In the genomic region with DNA sequence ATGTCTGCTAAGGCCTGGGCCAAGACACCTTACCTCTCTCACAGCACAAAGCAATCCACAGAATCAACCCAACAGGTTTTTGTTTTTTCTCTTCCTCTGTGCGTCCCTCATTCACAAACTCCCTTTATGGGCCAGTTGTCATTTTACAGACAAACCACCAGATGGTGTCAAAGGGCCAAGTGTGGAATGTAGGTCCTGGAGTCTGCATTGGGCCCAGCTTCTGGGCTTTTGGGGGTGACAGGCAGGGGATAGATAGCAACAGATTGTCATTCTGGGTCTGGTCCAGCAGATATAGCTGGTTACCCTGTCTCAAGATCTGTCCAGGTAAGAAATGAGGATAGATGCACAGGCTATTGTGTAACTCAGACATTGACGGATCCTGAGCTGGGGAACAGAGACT, we compare ENCODE assay signal across 8 mouse cellular contexts. TPM values are rescaled to one million over a fixed set of nuclear protein-coding genes. Genes with fewer than 3 reads are reported as not detected.
DNase-seq lines count a peak whose midpoint lies in the region; ATAC-seq lines count a peak whose summit lies in the region.

No protein-coding gene starts in this region.

- H3K4me1 ChIP-seq in neural tube, embryonic 11.5 days (ENCODE audit: control insufficient read depth, insufficient read depth, low read length) = no peaks in the 10 kb centered on the region
- peaks cover 3% of the 10 kb centered on the region; the same call in 1 of the 2 replicates for H3K4me1 ChIP-seq in hindbrain, embryonic 16.5 days (ENCODE audit: control insufficient read depth, insufficient read depth, low read depth, low read length)

- WGBS in neural tube, embryonic 11.5 days = 46% methylated on average over 2 of the region's 2 CpGs
- 25% methylated on average over 2 of the region's 2 CpGs for WGBS in hindbrain, embryonic 16.5 days

- no peak overlapping the region for H3K4me2 ChIP-seq in neural tube, embryonic 11.5 days (ENCODE audit: low read depth)
- H3K4me2 ChIP-seq in hindbrain, embryonic 16.5 days (ENCODE audit: low read length) = no peak overlapping the region

- no peaks in the 10 kb centered on the region for H3K36me3 ChIP-seq in neural tube, embryonic 11.5 days (ENCODE audit: control insufficient read depth, insufficient read depth, low read length)
- no peaks in the 10 kb centered on the region for H3K36me3 ChIP-seq in hindbrain, embryonic 16.5 days (ENCODE audit: control insufficient read depth, insufficient read depth, low read length)

- H3K27me3 ChIP-seq in neural tube, embryonic 11.5 days (ENCODE audit: control insufficient read depth, insufficient read depth, low read length) = no peaks in the 10 kb centered on the region
- H3K27me3 ChIP-seq in hindbrain, embryonic 16.5 days (replicated peaks; ENCODE audit: control insufficient read depth, insufficient read depth, low read length) = peaks cover 2% of the 10 kb centered on the region

- no peak overlapping the region for H3K27ac ChIP-seq in neural tube, embryonic 11.5 days (ENCODE audit: low read depth, low read length)
- no peak overlapping the region for H3K27ac ChIP-seq in hindbrain, embryonic 16.5 days (ENCODE audit: low read depth, low read length)

- H3K4me3 ChIP-seq in neural tube, embryonic 11.5 days (ENCODE audit: low read depth, low read length) = no peak overlapping the region
- no peak overlapping the region for H3K4me3 ChIP-seq in hindbrain, embryonic 16.5 days (ENCODE audit: low read length)

- ATAC-seq in frontal cortex, adult (ENCODE audit: low TSS enrichment) = peak; percentile 78; the same call in 1 of the 2 replicates
- no peak for ATAC-seq in neural tube, embryonic 11.5 days (ENCODE audit: insufficient read depth, low FRiP score, low TSS enrichment)
- ATAC-seq in hindbrain, embryonic 16.5 days = peak; percentile 44

- H3K9me3 ChIP-seq in neural tube, embryonic 11.5 days (ENCODE audit: control insufficient read depth, low read length) = no peaks in the 10 kb centered on the region
- H3K9me3 ChIP-seq in hindbrain, embryonic 16.5 days (ENCODE audit: control insufficient read depth, low read length) = no peaks in the 10 kb centered on the region

- DNase-seq in frontal cortex, postnatal 10 days (ENCODE audit: low spot score in 2 of 2) = no peak
- DNase-seq in neural tube, embryonic 11.5 days (ENCODE audit: low spot score) = peak; percentile 54
- no peak for DNase-seq in neural tube, embryonic 10.5 days (ENCODE audit: extremely low spot score, low spot score)
- DNase-seq in cerebellum, adult 9-11 months = peak; percentile 61
- DNase-seq in retina, postnatal 1 day = peak; percentile 76
- DNase-seq in ovary, postnatal 14 days (ENCODE audit: low spot score) = no peak

- H3K9ac ChIP-seq in neural tube, embryonic 11.5 days (ENCODE audit: low read length) = no peak overlapping the region
- H3K9ac ChIP-seq in hindbrain, embryonic 16.5 days (ENCODE audit: low read depth, low read length) = no peak overlapping the region

RNA-seq across cellular contexts. Expression of gene Prdm11, which starts 23.0 kb away (rescaled TPM):
- polyA plus RNA-seq in neural tube, embryonic 11.5 days (2014; fragmentation: Nextera tagmentation; extraction: Ambion mirVana) = 1.2 and 2.2 TPM in 2 replicates
- polyA plus RNA-seq in hindbrain, embryonic 16.5 days (2015; fragmentation: Nextera tagmentation; extraction: Ambion mirVana) = 1.9 and 2.3 TPM in 2 replicates

Comparison
In these comparisons a context has a peak if more than half of its experiments do, and no peak if none do; other contexts are left out.
1. DNase-seq: peak in neural tube, embryonic 11.5 days (single experiment), cerebellum, adult 9-11 months (single experiment) and retina, postnatal 1 day (single experiment); none in frontal cortex, postnatal 10 days (0 of 2), neural tube, embryonic 10.5 days (single experiment) and ovary, postnatal 14 days (single experiment).